Mouse (Mus musculus): ENCODE measurements around the gene Grb10.

Grb10 gene

GRCm38 (mm10) chr11:11945766-11946165, 92.7 kb downstream of the Grb10 start:
- no peak for DNase-seq (ENCODE audit: low read depth, low spot score)

- DNase-seq (ENCODE audit: low read depth, low spot score), result no peak
Observed at GRCm38 (mm10) chr11:11944814-11945213, 93.7 kb downstream of the Grb10 start.

- DNase-seq (ENCODE audit: low read depth, low spot score), result no peak
Observed at GRCm38 (mm10) chr11:11944082-11944349, 94.5 kb downstream of the Grb10 start.

GRCm38 (mm10) chr11:11943240-11944081, 95.0 kb downstream of the Grb10 start:
- DNase-seq (ENCODE audit: low read depth, low spot score), result no peak

GRCm38 (mm10) chr11:11942320-11943217, 95.9 kb downstream of the Grb10 start:
- DNase-seq (ENCODE audit: low read depth, low spot score), result peak; percentile 91

DNA sequence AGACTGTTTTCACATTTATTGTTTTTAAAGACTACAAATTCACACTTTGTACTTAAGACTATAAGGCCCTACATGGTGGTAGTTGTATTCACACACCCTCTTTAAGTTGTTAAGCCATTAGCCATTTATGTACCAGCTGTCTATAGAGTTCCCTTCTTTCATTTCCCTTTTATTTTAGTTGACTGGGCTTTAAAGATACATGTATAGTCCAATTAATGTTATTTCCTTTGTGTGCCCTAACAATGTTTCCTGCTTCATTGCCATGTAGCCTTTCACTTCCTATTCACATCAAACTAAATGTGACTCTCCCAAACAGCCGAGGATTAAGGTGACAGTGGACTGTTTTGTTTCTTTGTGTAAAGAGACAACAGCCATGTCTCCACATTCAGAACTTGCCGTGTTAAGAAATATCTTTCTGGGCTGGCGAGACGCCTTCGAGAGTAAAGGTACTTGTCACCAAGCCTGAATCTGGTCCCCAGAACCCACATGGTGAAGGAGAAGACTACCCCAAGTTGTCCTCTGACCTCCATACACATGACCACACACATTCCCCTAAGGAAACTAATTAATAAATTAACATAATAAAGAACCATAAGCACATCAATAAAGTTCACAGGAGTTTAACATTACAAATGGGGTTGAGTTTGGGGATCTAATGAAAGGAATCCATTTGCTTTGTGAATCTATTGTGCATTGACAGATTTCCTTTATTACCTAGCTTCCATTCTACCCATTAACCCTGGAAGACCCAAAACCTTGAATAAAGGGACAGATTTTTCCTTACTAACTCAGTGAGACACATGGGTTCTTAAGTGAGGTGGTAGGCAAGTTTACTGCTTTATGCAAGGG, 97.4 kb downstream of the Grb10 start:
- DNase-seq (ENCODE audit: low read depth, low spot score), result peak; percentile 45

DNA sequence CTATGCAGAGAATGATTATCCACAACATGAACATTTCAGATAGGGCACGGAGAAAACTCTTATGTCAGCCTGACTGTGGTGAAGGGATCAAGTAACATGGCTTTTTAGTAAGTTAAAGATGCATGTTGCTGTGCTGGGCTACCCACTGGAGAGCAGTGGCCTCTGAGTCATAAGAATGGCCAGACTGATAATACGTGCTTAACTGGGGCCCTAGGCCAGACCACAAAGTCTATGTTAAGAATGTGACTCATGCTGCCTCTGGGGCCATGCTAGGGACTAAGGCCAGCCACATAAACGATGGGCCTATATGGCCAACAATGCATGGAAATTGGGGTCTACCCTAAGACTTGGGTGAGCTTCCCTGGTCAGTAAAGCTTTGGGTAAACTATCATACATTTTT, 98.9 kb downstream of the Grb10 start:
- DNase-seq (ENCODE audit: low read depth, low spot score), result no peak

- no peak for DNase-seq (ENCODE audit: low read depth, low spot score)
Observed at GRCm38 (mm10) chr11:11938591-11938990, 99.9 kb downstream of the Grb10 start.

DNA sequence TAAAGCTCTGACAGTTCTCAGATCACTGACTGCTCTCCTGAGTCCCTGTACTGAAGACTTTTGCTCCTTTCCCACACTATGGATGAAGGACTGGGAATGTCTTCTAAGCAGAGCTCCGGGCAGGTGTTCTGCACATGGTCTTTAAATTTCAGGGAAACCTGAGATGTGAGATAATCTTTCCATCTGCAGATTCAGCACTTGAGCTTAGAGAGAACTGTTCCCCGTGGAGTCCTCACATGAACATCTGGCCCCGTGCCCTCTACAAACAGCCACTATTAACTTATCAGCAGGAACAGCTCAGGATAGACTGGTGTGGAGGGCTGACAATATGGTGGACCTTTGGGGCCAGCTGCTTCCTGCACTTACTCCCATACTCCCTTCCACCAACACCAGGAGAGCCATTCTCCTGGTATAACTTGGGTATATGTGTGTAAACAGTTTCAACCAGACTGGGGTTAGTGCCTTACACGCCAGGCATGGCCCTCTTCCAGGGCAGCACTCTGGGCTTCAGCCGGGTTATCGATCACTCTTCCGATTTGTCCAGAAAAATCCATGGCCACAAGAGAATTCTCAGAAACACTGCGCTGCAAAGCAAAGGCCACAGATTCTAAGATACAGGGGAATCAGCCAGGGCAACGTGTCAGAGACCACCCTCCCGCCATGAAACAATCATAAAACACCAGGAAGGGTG, 101.0 kb downstream of the Grb10 start:
- no peak for DNase-seq (ENCODE audit: low read depth, low spot score)

- DNase-seq (ENCODE audit: low read depth, low spot score), result no peak
Observed at GRCm38 (mm10) chr11:11934808-11935207, 103.7 kb downstream of the Grb10 start.

- DNase-seq (ENCODE audit: low read depth, low spot score), result no peak
Observed at GRCm38 (mm10) chr11:11932102-11932789, 106.2 kb downstream of the Grb10 start.

DNA sequence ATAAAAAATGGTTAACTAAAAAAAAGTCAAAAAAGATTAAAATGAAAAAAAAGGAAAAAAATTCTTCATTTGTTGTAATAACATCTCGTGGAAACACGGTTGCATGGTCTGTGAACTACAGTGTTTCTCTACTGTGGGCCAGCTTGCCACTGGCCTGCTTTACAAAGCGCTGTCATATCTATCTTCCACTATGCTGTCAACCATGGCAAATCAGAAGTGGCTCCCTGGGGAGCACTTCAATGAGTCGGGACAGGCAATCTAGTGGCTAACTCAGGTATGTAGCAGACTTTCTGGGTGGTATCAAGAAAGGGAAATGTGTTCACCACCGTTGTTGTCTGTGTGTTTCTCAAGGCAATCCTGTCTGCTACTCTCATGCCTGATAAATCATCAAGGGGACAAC, 106.8 kb downstream of the Grb10 start:
- DNase-seq (ENCODE audit: low read depth, low spot score), result no peak

DNA sequence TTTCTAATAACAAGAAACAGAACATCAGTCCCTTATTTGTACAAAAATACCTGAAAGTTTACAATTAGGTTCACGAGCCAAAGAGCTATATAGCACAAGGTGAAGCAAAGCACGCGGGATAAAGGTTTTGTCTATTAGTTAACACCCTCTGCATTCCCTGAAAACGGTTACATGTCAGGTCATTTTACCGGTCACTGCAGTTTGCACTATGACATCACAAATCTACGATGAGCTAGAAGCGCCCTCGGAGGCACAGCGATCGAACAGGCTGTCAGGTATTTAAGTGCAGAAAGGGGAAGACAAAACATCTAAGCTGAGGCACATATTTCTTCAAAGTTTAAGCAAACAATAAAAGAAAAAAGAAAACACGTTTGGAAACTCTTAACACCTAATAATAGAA, 108.0 kb downstream of the Grb10 start:
- DNase-seq (ENCODE audit: low read depth, low spot score), result no peak

DNA sequence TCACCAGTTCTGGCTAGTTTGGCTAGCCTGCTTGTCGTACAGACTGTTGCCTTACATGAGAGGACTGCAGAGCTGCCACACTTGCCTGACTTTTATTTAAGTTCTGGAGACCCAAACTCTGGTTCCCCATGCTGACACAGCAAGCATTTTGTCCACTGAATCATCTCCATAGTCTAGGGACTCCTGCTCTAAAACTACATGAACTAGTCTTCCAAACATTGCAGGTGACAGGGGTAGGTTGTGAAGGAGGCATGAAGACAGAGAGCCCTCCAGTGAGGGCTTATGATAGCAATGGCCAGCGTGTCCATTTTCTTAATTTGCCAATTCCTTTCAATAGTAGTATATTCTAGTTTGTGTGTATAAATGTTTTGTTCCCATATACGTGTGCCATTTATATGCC, 109.4 kb downstream of the Grb10 start:
- DNase-seq (ENCODE audit: low read depth, low spot score), result no peak

DNA sequence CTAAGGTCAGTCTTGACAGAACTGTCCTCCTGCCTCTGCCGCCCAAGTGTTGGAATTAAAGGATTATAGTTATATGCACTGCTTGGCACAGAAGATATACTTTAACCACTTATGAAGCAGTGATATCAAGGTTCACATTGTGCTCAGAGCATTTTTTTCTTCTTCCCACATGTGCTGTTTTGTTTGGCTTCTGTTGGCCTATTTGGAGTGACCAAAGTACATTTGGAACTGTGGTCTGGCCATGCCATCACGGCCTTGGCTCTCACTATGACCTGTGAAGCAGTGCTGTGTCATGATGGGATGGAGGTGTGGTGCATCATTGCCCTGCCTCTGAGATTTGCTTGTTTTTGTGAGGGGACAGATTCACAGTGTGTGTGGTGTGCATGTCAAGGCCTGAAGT, 109.9 kb downstream of the Grb10 start:
- DNase-seq (ENCODE audit: low read depth, low spot score), result no peak

DNA sequence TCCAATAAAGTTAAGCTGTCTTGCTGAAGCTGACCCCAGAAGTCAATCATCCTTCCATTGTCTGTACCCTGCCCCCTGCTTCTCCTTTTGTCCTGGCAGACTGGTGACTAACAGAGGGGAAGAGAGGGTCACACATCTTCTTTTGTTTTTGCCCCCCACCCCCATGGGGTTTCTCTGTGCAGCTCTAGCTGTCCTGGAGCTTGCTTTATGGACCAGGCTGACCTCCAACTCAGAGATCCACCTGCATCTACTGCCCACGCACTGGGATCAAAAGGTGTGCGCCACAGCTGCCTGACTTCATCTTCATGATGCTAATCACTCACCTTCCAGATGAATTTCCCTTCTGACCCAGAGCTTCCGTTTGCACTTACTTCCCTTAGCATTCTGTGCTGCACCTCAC, 114.6 kb downstream of the Grb10 start:
- DNase-seq (ENCODE audit: low read depth, low spot score), result no peak

- DNase-seq (ENCODE audit: low read depth, low spot score), result no peak
Observed at GRCm38 (mm10) chr11:11923345-11923744, 115.1 kb downstream of the Grb10 start.

DNA sequence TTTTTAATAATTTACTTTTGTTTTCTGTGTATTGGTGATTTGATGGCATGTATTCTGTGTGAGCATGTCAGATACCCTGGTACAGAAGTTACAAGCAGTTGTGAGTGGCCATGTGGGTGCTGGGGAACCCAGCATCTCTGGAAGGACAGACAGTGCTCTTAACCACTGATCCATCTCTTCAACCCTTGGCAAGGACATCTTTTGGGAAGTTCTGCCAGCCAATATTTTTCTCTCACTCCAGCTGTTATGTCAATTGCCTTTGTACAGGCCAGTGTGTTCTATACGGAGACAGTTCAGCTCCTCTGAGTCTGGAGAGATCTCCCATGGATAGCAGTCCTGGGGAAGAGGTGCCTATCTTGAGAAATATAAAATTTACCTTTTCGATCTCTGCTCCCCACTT, 116.4 kb downstream of the Grb10 start:
- no peak for DNase-seq (ENCODE audit: low read depth, low spot score)

- no peak for DNase-seq (ENCODE audit: low read depth, low spot score)
Observed at GRCm38 (mm10) chr11:11907703-11908413, 130.6 kb downstream of the Grb10 start.

DNA sequence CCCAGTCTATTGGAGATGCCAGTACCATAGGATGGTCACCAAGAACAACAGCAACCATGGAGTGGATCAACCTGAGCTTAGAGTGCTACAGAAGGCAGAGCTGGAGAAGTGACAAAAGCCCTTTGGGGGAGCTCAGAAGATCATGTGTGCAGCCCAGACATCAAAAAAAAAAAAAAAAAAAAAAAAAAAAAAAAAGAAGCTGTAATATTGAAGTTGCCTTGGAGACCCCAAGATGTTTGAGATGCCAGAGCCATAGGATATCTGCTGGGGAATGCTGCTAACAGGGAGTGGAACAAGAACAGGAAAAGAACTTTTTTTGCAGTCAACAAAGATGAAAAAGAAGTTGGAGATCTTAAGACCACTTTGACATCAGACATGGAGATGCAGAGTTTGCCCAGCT, 133.0 kb downstream of the Grb10 start:
- DNase-seq (ENCODE audit: low read depth, low spot score), result no peak

All from ES-CJ7 (cell line).